In genomic region chr14:23093306-23093705, GRCm38 (mm10) we compare ENCODE assay signal across 14 mouse cellular contexts.
"Had no signal": no experiment of that assay in that cellular context is flagged by ENCODE, and none has a peak within 500 bp of the region (broad histone marks: within the 10 kb centered on the region; RNA-seq: fewer than 3 reads in every experiment).

No protein-coding gene starts in this region.

- H3K4me2 ChIP-seq: limb, embryonic 15.5 days; liver, embryonic 13.5 days; lung, embryonic 15.5 days; midbrain, embryonic 11.5 days; midbrain, embryonic 15.5 days; neural tube, embryonic 12.5 days had no signal

- H3K4me3 ChIP-seq: limb, embryonic 15.5 days; liver, embryonic 13.5 days; lung, embryonic 15.5 days; megakaryocyte, embryonic 14.5 days; midbrain, embryonic 15.5 days; neural tube, embryonic 12.5 days had no signal

- ATAC-seq: liver, postnatal 0 days; midbrain, embryonic 15.5 days had no signal

- H3K9ac ChIP-seq: limb, embryonic 15.5 days; liver, embryonic 13.5 days; liver, postnatal 0 days; lung, embryonic 15.5 days; midbrain, embryonic 15.5 days; neural tube, embryonic 12.5 days had no signal

- H3K27me3 ChIP-seq: limb, embryonic 15.5 days; liver, embryonic 13.5 days; lung, embryonic 15.5 days; megakaryocyte, embryonic 14.5 days; midbrain, embryonic 15.5 days; neural tube, embryonic 12.5 days had no signal

- H3K27ac ChIP-seq: limb, embryonic 15.5 days; liver, embryonic 13.5 days; lung, embryonic 15.5 days; macrophage; midbrain, embryonic 15.5 days; neural tube, embryonic 12.5 days had no signal

- DNase-seq: kidney, postnatal 14 days; liver, embryonic 13.5 days; liver, postnatal 0 days; lung, postnatal 14 days; retina, postnatal 1 day; right cerebral cortex, postnatal 14 days; thymus, postnatal 36 days had no signal

- H3K4me1 ChIP-seq: liver, embryonic 13.5 days; lung, embryonic 15.5 days; megakaryocyte, embryonic 14.5 days had no signal

- H3K36me3 ChIP-seq: limb, embryonic 15.5 days; liver, embryonic 13.5 days; lung, embryonic 15.5 days; midbrain, embryonic 15.5 days; neural tube, embryonic 12.5 days had no signal

- H3K9me3 ChIP-seq: limb, embryonic 15.5 days; liver, embryonic 13.5 days; lung, embryonic 15.5 days; megakaryocyte, embryonic 14.5 days; midbrain, embryonic 15.5 days; neural tube, embryonic 12.5 days had no signal
